27 mouse cellular contexts compared by ENCODE assay signal in the genomic region with DNA sequence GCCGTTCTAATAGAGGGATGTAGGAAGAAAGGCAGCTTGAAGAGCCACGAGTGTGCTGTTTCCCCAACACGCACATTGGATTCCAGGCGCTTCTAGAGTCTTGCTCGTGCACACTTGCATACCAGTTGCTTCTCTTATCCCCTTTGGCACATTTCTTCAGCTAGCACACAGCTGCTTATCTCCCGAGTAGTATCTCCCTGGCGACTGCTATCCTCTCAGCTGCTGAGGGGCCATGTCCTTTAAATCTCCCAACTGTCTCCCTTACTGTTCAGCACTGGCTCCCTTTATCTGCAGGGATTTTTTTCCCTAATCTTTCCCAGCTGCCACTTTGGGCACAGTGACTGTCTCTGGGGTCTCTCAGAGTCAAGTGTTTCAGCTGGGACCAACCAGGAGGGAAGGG. TPM values are rescaled to one million over a fixed set of nuclear protein-coding genes. Genes with fewer than 3 reads are reported as not detected.
A peak's percentile ranks its signal among the peaks of the same experiment; 100 is the strongest.
DNase-seq lines count a peak whose midpoint lies in the region; ATAC-seq and TF ChIP-seq lines count a peak whose summit lies in the region.
"Had no signal": no experiment of that assay in that cellular context is flagged by ENCODE, and none has a peak within 500 bp of the region (broad histone marks: within the 10 kb centered on the region; RNA-seq: fewer than 3 reads in every experiment).

No protein-coding gene starts in this region.

- ATAC-seq in heart, postnatal 0 days (ENCODE audit: insufficient read depth, low read depth), result peak; percentile 30; the same call in 1 of the 2 replicates
- 0 out of 2 replicates have a peak, but pooled peaks have one; percentile 21 for ATAC-seq in liver, embryonic 16.5 days (ENCODE audit: low read depth)
- no peak for ATAC-seq in forebrain, embryonic 13.5 days
- ATAC-seq: activated CD4-positive, CD25-positive, alpha-beta regulatory T cell, adult 4 months; CD4-positive, CD25-positive, alpha-beta regulatory T cell, adult 4 months; forebrain, embryonic 14.5 days; intestine, embryonic 15.5 days had no signal

- H3K9me3 ChIP-seq in heart, embryonic 10.5 days, result no peaks in the 10 kb centered on the region; the same call in 1 of the 2 replicates
- no peaks in the 10 kb centered on the region; the same call in 1 of the 2 replicates for H3K9me3 ChIP-seq in heart, postnatal 0 days (replicated peaks; ENCODE audit: control insufficient read depth, low read length)
- no peaks in the 10 kb centered on the region for H3K9me3 ChIP-seq in liver, embryonic 16.5 days (replicated peaks; ENCODE audit: control insufficient read depth, low read length)
- no peaks in the 10 kb centered on the region for H3K9me3 ChIP-seq in forebrain, embryonic 13.5 days (replicated peaks)
- H3K9me3 ChIP-seq: hindbrain, embryonic 15.5 days; intestine, embryonic 15.5 days; stomach, embryonic 15.5 days had no signal

- DNase-seq in heart, embryonic 10.5 days (ENCODE audit: low spot score), result no peak
- no peak for DNase-seq in heart, adult 8-10 months (ENCODE audit: low spot score)
- DNase-seq in heart, postnatal 0 days (ENCODE audit: low spot score), result peak; percentile 22
- no peak for DNase-seq in heart, postnatal 14 days
- DNase-seq in brain, embryonic 14.5 days (ENCODE audit: low read depth), result peak; percentile 38
- no peak for DNase-seq in cerebellum, postnatal 36 days
- DNase-seq: adrenal gland, postnatal 10 days; cerebellum, adult 11-12 months; cerebellum, postnatal 14 days; gastrocnemius, postnatal 10 days; kidney, adult 9 months; kidney, postnatal 4 days; layer of hippocampus, adult 9-11 months; left cerebral cortex, postnatal 4 days; lung, adult 2 months; right cerebral cortex, postnatal 25 days; thymus, adult 18-20 months had no signal

- WGBS in heart, embryonic 10.5 days, result 28% methylated on average over 7 of the region's 7 CpGs
- 16% methylated on average over 7 of the region's 7 CpGs for WGBS in heart, postnatal 0 days
- WGBS in liver, embryonic 16.5 days (ENCODE audit: insufficient replicate concordance), result 26% methylated on average over 7 of the region's 7 CpGs
- 79% methylated on average over 7 of the region's 7 CpGs for WGBS in forebrain, embryonic 13.5 days

- intact Hi-C loops in heart, postnatal 14 days (cut with DNase I), result no loop called here

- no peaks in the 10 kb centered on the region for H3K27me3 ChIP-seq in heart, embryonic 10.5 days (ENCODE audit: insufficient read depth, poor library complexity, severe bottlenecking)
- H3K27me3 ChIP-seq in heart, postnatal 0 days (ENCODE audit: control insufficient read depth, insufficient read depth, low read length), result no peaks in the 10 kb centered on the region
- no peaks in the 10 kb centered on the region for H3K27me3 ChIP-seq in liver, embryonic 16.5 days (ENCODE audit: control insufficient read depth, insufficient read depth, low read depth, low read length)
- no peaks in the 10 kb centered on the region for H3K27me3 ChIP-seq in forebrain, embryonic 13.5 days
- H3K27me3 ChIP-seq: hindbrain, embryonic 15.5 days; intestine, embryonic 15.5 days; stomach, embryonic 15.5 days had no signal

- H3K36me3 ChIP-seq in heart, embryonic 10.5 days, result no peaks in the 10 kb centered on the region; the same call in 1 of the 2 replicates
- no peaks in the 10 kb centered on the region for H3K36me3 ChIP-seq in heart, postnatal 0 days (replicated peaks; ENCODE audit: control insufficient read depth, insufficient read depth, low read length)
- H3K36me3 ChIP-seq in liver, embryonic 16.5 days (ENCODE audit: control insufficient read depth, insufficient read depth), result no peaks in the 10 kb centered on the region
- H3K36me3 ChIP-seq in forebrain, embryonic 13.5 days (ENCODE audit: poor library complexity, severe bottlenecking), result no peaks in the 10 kb centered on the region
- H3K36me3 ChIP-seq: hindbrain, embryonic 15.5 days; intestine, embryonic 15.5 days; stomach, embryonic 15.5 days had no signal

- no peak for TF ChIP-seq CTCF in heart, postnatal 0 days (IDR thresholded peaks at IDR 0.05; ENCODE audit: low read depth)
- TF ChIP-seq CTCF in brain, embryonic 14.5 days (IDR thresholded peaks at IDR 0.05; ENCODE audit: borderline replicate concordance, extremely low read depth, insufficient read depth, insufficient read length), result no peak

- no peak for TF ChIP-seq EP300 in heart, postnatal 0 days (IDR thresholded peaks at IDR 0.05; ENCODE audit: low read depth)

- H3K27ac ChIP-seq in heart, embryonic 10.5 days, result peak overlapping the region; percentile 73
- H3K27ac ChIP-seq in heart, postnatal 0 days (ENCODE audit: low read depth), result peak overlapping the region; percentile 59
- no peak overlapping the region for H3K27ac ChIP-seq in liver, embryonic 16.5 days (ENCODE audit: low read length)
- no peak overlapping the region for H3K27ac ChIP-seq in forebrain, embryonic 13.5 days
- H3K27ac ChIP-seq: hindbrain, embryonic 15.5 days; intestine, embryonic 15.5 days; left cerebral cortex, adult 2 months; stomach, embryonic 15.5 days had no signal

- H3K4me1 ChIP-seq in heart, embryonic 10.5 days, result peaks cover 36% of the 10 kb centered on the region
- H3K4me1 ChIP-seq in heart, postnatal 0 days (ENCODE audit: control insufficient read depth, insufficient read depth), result peaks cover 9% of the 10 kb centered on the region
- no peaks in the 10 kb centered on the region for H3K4me1 ChIP-seq in liver, embryonic 16.5 days (ENCODE audit: control insufficient read depth, low read depth, low read length)
- H3K4me1 ChIP-seq in forebrain, embryonic 13.5 days, result no peaks in the 10 kb centered on the region
- H3K4me1 ChIP-seq: intestine, embryonic 15.5 days; stomach, embryonic 15.5 days had no signal

- no peak for TF ChIP-seq POLR2A in brain, embryonic 14.5 days (IDR thresholded peaks at IDR 0.05; ENCODE audit: borderline replicate concordance, extremely low read depth, insufficient read depth, insufficient read length, poor library complexity, severe bottlenecking)

- 0 out of 2 replicates have a peak overlapping the region, but pooled peaks have one; percentile 0 for H3K4me3 ChIP-seq in heart, embryonic 10.5 days
- H3K4me3 ChIP-seq in heart, postnatal 0 days (ENCODE audit: low read depth, low read length), result no peak overlapping the region
- H3K4me3 ChIP-seq in liver, embryonic 16.5 days (ENCODE audit: low read depth, low read length), result no peak overlapping the region
- H3K4me3 ChIP-seq in forebrain, embryonic 13.5 days, result no peak overlapping the region
- H3K4me3 ChIP-seq: erythroblast, embryonic 14.5 days; hindbrain, embryonic 15.5 days; intestine, embryonic 15.5 days; left cerebral cortex, adult 2 months; stomach, embryonic 15.5 days had no signal

- no peak overlapping the region for H3K9ac ChIP-seq in heart, postnatal 0 days (replicated peaks; ENCODE audit: low read depth, low read length)
- H3K9ac ChIP-seq in liver, embryonic 16.5 days (ENCODE audit: low read depth, low read length), result no peak overlapping the region
- no peak overlapping the region for H3K9ac ChIP-seq in forebrain, embryonic 13.5 days
- H3K9ac ChIP-seq: hindbrain, embryonic 15.5 days; intestine, embryonic 15.5 days; stomach, embryonic 15.5 days had no signal

- H3K4me2 ChIP-seq in heart, postnatal 0 days (ENCODE audit: low read depth, low read length), result peak overlapping the region; percentile 15; the same call in 1 of the 2 replicates
- no peak overlapping the region for H3K4me2 ChIP-seq in liver, embryonic 16.5 days (ENCODE audit: low read depth, low read length)
- H3K4me2 ChIP-seq in forebrain, embryonic 13.5 days, result no peak overlapping the region
- H3K4me2 ChIP-seq: hindbrain, embryonic 15.5 days; intestine, embryonic 15.5 days; stomach, embryonic 15.5 days had no signal

RNA-seq across cellular contexts. Expression of a gene that starts 25.8 kb away (rescaled TPM):
- 22.9 and 36.8 TPM in 2 replicates for polyA plus RNA-seq in heart, embryonic 10.5 days (2016; fragmentation: Nextera tagmentation; extraction: Ambion mirVana)
- total RNA-seq in heart, adult 8-10 months (2022), result 100 to 1,000 TPM; 174 to 207 (median 195) TPM
- total RNA-seq in heart, postnatal 0 days (2014; rRNA removed; ENCODE audit: low replicate concordance), result 506 and 538 TPM in 2 replicates
- polyA plus RNA-seq in heart, postnatal 0 days (2015; fragmentation: Nextera tagmentation; extraction: Ambion mirVana), result 60.0 and 69.7 TPM in 2 replicates
- total RNA-seq in heart, postnatal 14 days (2021), result 100 to 1,000 TPM; 223 to 227 TPM
- 8.3 and 15.2 TPM in 2 replicates for polyA plus RNA-seq in brain, embryonic 14.5 days (2012; rRNA removed)
- 0.09 and 0.13 TPM in 2 replicates for polyA plus RNA-seq in liver, embryonic 16.5 days (2015; fragmentation: Nextera tagmentation; extraction: Ambion mirVana)
- 4.4 and 5.6 TPM in 2 replicates for polyA plus RNA-seq in forebrain, embryonic 13.5 days (2015; fragmentation: Nextera tagmentation; extraction: Ambion mirVana)
- polyA plus RNA-seq: activated CD4-positive, CD25-positive, alpha-beta regulatory T cell, adult 4 months; erythroblast, embryonic 14.5 days had no signal

RNA-seq across cellular contexts. Expression of a gene that starts 57.6 kb away (rescaled TPM):
- 101 and 175 TPM in 2 replicates for polyA plus RNA-seq in heart, embryonic 10.5 days (2016; fragmentation: Nextera tagmentation; extraction: Ambion mirVana)
- total RNA-seq in heart, adult 8-10 months (2022), result 100 to 1,000 TPM; 137 to 160 (median 155) TPM
- total RNA-seq in heart, postnatal 0 days (2014; rRNA removed; ENCODE audit: low replicate concordance), result 182 and 257 TPM in 2 replicates
- 144 and 146 TPM in 2 replicates for polyA plus RNA-seq in heart, postnatal 0 days (2015; fragmentation: Nextera tagmentation; extraction: Ambion mirVana)
- total RNA-seq in heart, postnatal 14 days (2021), result 100 to 1,000 TPM; 113 to 124 TPM
- polyA plus RNA-seq in brain, embryonic 14.5 days (2012; rRNA removed), result 13.0 and 18.3 TPM in 2 replicates
- polyA plus RNA-seq in liver, embryonic 16.5 days (2015; fragmentation: Nextera tagmentation; extraction: Ambion mirVana), result 1.2 and 1.4 TPM in 2 replicates
- polyA plus RNA-seq in forebrain, embryonic 13.5 days (2015; fragmentation: Nextera tagmentation; extraction: Ambion mirVana), result 10.8 and 11.8 TPM in 2 replicates
- polyA plus RNA-seq: erythroblast, embryonic 14.5 days had no signal

Comparison
In these comparisons a context has a peak if more than half of its experiments do, and no peak if none do; other contexts are left out.
1. DNase-seq: peak in heart, postnatal 0 days (single experiment) and brain, embryonic 14.5 days (single experiment); none in heart, embryonic 10.5 days (single experiment), heart, adult 8-10 months (single experiment), heart, postnatal 14 days (0 of 2) and cerebellum, postnatal 36 days (0 of 2).
2. H3K27ac ChIP-seq: peak in heart, embryonic 10.5 days (single experiment) and heart, postnatal 0 days (single experiment); none in liver, embryonic 16.5 days (single experiment) and forebrain, embryonic 13.5 days (single experiment).